Mouse (Mus musculus) gastrocnemius, adult 2 months (tissue): ENCODE data around the gene Ubiad1. TPM values are rescaled to one million over a fixed set of nuclear protein-coding genes. Genes with fewer than 3 reads are reported as not detected.

Experiments used
- DNase-seq: peaks from one replicate; pipeline ENCODE4 v3.0.0; 2022
- H3K27ac ChIP-seq: fragments of 200-600 bp; 2 replicates; pipeline ENCODE4 v1.8.1; 2022; ENCODE audit warnings: mild to moderate bottlenecking
- H3K4me3 ChIP-seq: fragments of 200-600 bp; 2 replicates; pipeline ENCODE4 v1.8.1; 2022; ENCODE audit warnings: mild to moderate bottlenecking, moderate library complexity
- CTCF ChIP-seq: fragments of 200-600 bp; IDR thresholded peaks from 2 replicates; pipeline ENCODE4 v1.8.1; 2022; ENCODE audit warnings: antibody characterized with exemption, mild to moderate bottlenecking, moderate library complexity
- intact Hi-C: fragments of 180-260 bp; cut with DNase I; formaldehyde crosslinking; loops from one replicate; pipeline ENCODE4 v1.15.1; 2025
- total RNA-seq, 2 experiments: library from RNA; stranded (reverse); gene quantifications; 2 replicates each; pipeline ENCODE4 v1.2.3; 2021

Ubiad1 gene
- total RNA-seq, 2 experiments from 2014 or later, result 10.3 to 18.0 TPM

GRCm38 (mm10) chr4:148466511-148467079, 22.0 kb upstream of the Ubiad1 start:
- H3K27ac ChIP-seq, result no peak overlapping the region
- H3K4me3 ChIP-seq, result no peak overlapping the region
- no peak for TF ChIP-seq CTCF
- DNase-seq, result no peak
- intact Hi-C loops, result no loop called here

DNA sequence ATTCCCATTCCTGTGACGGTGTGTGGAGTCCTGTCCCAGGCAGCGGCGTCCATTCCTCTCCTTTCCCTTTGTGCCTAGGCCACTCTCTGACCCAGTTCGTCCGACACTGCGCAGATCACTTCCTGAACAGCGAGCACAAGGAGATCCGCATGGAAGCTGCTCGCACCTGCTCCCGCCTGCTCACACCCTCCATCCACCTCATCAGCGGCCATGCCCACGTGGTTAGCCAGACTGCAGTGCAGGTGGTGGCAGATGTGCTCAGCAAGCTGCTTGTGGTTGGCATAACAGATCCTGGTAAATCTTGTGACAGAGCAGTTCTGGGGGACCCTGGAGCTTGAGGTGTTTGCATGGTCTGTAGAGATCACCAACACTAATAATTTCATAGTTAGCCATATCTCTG, 20.3 kb upstream of the Ubiad1 start:
- H3K27ac ChIP-seq, result no peak overlapping the region
- TF ChIP-seq CTCF, result no peak
- DNase-seq, result no peak
- intact Hi-C loops, result no loop called here
- no peak overlapping the region for H3K4me3 ChIP-seq

GRCm38 (mm10) chr4:148464301-148464700, 19.7 kb upstream of the Ubiad1 start:
- DNase-seq, result no peak
- intact Hi-C loops, result no loop called here
- no peak overlapping the region for H3K4me3 ChIP-seq

DNA sequence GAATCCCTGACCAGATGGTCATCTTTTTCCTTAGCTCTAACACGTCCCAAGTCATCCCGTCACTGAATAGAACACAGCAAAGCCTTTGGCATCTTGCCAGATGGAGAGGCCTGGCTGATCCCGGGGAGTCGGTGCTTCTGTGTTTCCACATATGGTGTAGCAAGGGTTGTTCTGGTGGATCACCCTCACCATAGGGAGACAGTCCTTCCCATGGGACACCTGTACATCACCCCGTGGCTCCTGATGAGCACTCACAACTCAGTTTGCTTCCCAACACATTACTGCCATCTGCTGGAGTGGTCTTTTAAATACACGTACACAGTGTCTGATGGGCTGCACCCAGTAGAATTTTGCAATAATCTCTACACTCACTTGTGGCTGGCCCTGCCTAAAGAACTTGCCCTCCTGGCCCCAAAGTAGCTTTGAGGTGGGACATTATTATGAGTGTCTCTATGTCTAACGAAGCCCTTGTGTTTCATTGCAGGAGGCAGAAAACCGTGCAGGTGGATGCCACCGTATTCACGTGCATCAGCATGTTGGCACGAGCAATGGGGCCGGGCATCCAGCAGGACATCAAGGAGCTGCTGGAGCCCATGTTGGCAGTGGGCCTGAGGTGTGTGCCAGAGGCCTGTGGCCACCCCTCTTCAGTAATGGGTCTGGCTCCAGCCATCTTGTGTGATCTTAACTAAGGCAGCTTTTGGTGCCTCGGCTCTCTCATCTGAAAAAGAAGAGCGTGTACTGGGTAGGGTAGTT, 18.8 kb upstream of the Ubiad1 start:
- TF ChIP-seq CTCF, result peak; percentile 56
- intact Hi-C loops, result no loop called here
- Histone ChIP-seq H3K4me3 (no peak overlapping the region), H3K27ac (no peak overlapping the region)
- DNase-seq, result no peak

More at GRCm38 (mm10) chr4:148464301-148464700, 19.7 kb upstream of the Ubiad1 start:
- no peak for TF ChIP-seq CTCF
- no peak overlapping the region for H3K27ac ChIP-seq

DNA sequence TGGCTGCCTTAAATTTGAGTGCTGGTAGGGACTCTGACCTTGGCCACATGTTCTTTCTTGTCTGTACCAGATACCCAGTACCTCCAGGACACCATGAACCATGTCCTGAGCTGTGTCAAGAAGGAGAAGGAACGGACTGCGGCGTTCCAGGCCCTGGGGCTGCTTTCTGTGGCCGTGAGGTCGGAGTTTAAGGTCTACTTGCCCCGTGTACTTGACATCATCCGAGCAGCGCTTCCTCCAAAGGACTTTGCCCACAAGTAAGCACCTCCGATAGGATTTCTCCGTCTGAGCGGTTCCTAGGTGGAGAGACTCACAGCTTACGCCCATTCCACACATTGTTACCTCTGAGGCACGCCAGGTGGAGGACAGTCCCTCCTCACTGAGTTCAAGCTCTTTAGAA, 18.1 kb upstream of the Ubiad1 start:
- TF ChIP-seq CTCF, result no peak
- Histone ChIP-seq H3K27ac (no peak overlapping the region), H3K4me3 (no peak overlapping the region)
- intact Hi-C loops, result no loop called here
- DNase-seq, result no peak

DNA sequence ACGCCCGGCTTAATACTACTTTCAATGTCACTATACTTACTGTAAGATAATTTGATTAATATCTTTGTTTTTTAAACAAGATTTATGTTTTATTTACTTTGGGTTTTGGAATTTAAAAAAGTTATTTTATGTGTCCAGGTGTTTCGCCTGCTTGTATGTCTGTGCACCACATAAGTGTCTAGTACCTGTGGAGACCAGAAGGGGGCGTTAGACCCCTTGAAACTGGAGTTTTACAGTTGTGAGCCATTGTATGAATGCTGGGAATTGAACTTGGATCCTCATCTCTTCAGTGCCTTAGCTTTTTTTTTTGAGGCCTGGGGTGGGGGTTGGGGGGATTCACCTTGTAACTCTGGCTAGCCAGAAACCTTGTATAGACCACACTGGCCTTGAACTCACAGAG, 17.2 kb upstream of the Ubiad1 start:
- DNase-seq, result no peak
- TF ChIP-seq CTCF, result peak; percentile 35
- Histone ChIP-seq H3K4me3 (no peak overlapping the region), H3K27ac (no peak overlapping the region)
- intact Hi-C loops, result no loop called here

DNA sequence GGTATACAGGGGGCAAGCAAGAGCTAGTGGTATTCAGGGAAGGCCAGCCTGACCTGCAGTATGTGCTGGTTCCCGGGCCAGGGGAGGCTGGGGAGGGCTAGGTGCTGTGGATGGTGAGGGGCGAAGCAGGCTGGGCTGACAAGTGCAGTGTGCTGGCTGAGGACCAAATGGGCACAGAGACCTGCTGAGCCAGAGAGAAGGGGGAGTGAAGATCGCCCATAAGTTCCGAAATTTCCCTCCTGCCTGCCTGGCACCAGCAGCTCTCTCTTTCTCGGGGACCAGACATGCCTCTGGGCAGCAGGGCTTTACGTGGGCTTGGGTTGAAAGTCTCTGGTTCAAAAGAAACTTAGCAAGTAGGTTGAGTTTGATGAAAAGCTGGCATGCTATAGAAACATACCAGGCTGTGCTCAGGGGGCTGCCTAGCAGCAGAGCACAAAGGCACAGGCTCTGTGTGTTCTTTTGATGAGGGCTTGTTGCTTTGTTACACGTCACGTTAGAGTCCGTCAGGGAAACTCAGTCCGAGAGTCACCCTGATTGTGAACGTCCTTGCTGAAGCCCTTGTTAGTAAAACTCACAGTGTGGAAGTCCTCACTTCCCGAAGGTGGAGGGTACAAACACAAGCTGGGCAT, 16.2 kb upstream of the Ubiad1 start:
- intact Hi-C loops, result no loop called here
- H3K27ac ChIP-seq, result no peak overlapping the region
- no peak for DNase-seq
- H3K4me3 ChIP-seq, result no peak overlapping the region
- TF ChIP-seq CTCF, result no peak

DNA sequence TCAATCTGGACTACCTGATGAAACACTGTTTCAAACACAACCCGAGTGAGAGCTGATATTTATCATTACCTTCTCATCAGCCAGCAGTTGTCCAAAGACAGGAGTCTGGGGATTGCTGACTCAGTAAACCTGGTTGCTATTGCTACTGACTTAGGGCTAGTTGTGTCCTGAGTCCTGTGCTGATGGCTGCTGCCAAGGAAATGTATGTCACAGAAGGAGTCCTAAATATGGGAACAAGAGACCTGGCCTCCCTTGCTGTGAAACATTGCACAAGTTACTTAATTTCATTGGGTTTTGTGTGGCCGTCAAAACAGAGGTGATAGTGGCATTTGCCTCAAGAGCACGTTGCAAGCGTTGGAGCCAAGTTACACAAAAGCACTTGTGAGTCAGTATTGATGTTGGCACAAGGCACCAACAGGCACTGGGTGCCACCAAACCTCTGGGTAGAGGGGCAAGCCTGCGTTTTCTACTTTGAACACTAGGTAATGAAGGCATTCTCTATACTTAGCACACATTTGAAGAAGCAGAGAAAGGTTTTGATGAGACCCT, 11.0 kb upstream of the Ubiad1 start:
- intact Hi-C loops, result no loop called here
- TF ChIP-seq CTCF, result no peak
- no peak overlapping the region for H3K27ac ChIP-seq
- H3K4me3 ChIP-seq, result no peak overlapping the region
- no peak for DNase-seq

GRCm38 (mm10) chr4:148453707-148454106, 9.1 kb upstream of the Ubiad1 start:
- intact Hi-C loops, result no loop called here
- TF ChIP-seq CTCF, result no peak
- H3K27ac ChIP-seq, result no peak overlapping the region
- H3K4me3 ChIP-seq, result no peak overlapping the region
- DNase-seq, result no peak

GRCm38 (mm10) chr4:148448853-148449245, 4.3 kb upstream of the Ubiad1 start:
- peak; percentile 57 for DNase-seq
- TF ChIP-seq CTCF, result no peak
- Histone ChIP-seq H3K4me3 (peak overlapping the region; percentile 89), H3K27ac (peak overlapping the region; percentile 94)
- intact Hi-C loops, result no loop called here

GRCm38 (mm10) chr4:148448179-148448852, 3.7 kb upstream of the Ubiad1 start, which contains the start of gene Mtor:
Mtor (plus strand) TSS chr4:148448611.
- intact Hi-C loops, result no loop called here

DNA sequence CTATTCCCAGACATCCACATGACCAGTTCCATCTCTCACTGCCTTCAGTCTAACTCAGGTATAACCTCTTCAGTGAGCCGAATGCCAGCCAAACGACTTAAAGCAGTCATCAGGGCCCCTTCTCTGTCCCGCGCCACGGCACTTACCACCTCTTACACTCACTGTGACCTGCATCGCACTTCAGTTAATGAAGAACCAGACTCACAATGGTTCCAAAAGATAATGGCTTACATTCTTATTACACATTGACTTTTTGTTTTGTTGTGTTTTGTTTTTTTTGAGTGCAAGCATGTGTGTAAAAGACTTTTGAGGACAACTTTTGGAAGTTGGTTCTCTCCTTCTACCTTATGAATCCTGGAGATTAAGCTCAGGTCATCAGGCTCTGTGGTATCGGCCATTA, 2.0 kb downstream of the Ubiad1 start:
- peak overlapping the region; percentile 43; the same call in 1 of the 2 replicates for H3K27ac ChIP-seq
- DNase-seq, result no peak
- H3K4me3 ChIP-seq, result peak overlapping the region; percentile 95
- TF ChIP-seq CTCF, result no peak
- intact Hi-C loops, result no loop called here

More at GRCm38 (mm10) chr4:148448179-148448852, 3.7 kb upstream of the Ubiad1 start, which contains the start of gene Mtor:
- DNase-seq, result peak; percentile 96
- peak within 1 kb of the TSS; percentile 89 for H3K4me3 ChIP-seq
- no peak for TF ChIP-seq CTCF
- peak within 1 kb of the TSS; percentile 94 for H3K27ac ChIP-seq
